Mouse (Mus musculus) forebrain, embryonic 15.5 days (tissue): ENCODE results near the gene Dynll2. TPM values are rescaled to one million over a fixed set of nuclear protein-coding genes. Genes with fewer than 3 reads are reported as not detected.
A peak's percentile ranks its signal among the peaks of the same experiment; 100 is the strongest.

Source experiments
- ATAC-seq: fragments of 200-750 bp; cut with Nextera tagmentation; replicated peaks from 2 replicates; pipeline ENCODE4 v1.8.0; 2017; ENCODE audit warnings: mild to moderate bottlenecking, moderate TSS enrichment, moderate library complexity
- H3K27ac ChIP-seq: fragments of 300-500 bp; sonication (generic); replicated peaks from 2 replicates; pipeline ENCODE4 v1.5.1; 2015; ENCODE audit warnings: mild to moderate bottlenecking, inconsistent platforms
- H3K27me3 ChIP-seq: fragments of 300-500 bp; sonication (generic); 2 replicates; pipeline ENCODE4 v1.6.1; 2015; ENCODE audit warnings: inconsistent platforms
- H3K36me3 ChIP-seq: fragments of 300-500 bp; sonication (generic); 2 replicates; pipeline ENCODE4 v1.6.1; 2015; ENCODE audit warnings: mild to moderate bottlenecking, inconsistent platforms
- H3K4me1 ChIP-seq: fragments of 300-500 bp; sonication (generic); 2 replicates; pipeline ENCODE4 v1.6.1; 2015; ENCODE audit warnings: inconsistent platforms
- H3K4me2 ChIP-seq: fragments of 300-500 bp; sonication (generic); replicated peaks from 2 replicates; pipeline ENCODE4 v1.6.1; 2015; ENCODE audit warnings: mild to moderate bottlenecking, inconsistent platforms
- H3K4me3 ChIP-seq: fragments of 300-500 bp; sonication (generic); 2 replicates; pipeline ENCODE4 v1.5.1; 2015; ENCODE audit warnings: mild to moderate bottlenecking, inconsistent platforms
- H3K9ac ChIP-seq: fragments of 300-500 bp; sonication (generic); replicated peaks from 2 replicates; pipeline ENCODE4 v1.6.1; 2015; ENCODE audit warnings: mild to moderate bottlenecking, inconsistent platforms
- H3K9me3 ChIP-seq: fragments of 300-500 bp; sonication (generic); 2 replicates; pipeline ENCODE4 v1.6.1; 2016; ENCODE audit warnings: inconsistent platforms
- WGBS: fragments of 180-500 bp; shearing (Covaris S2); methylation state at CpG from one replicate; pipeline ENCODE4 v1.1.7; 2015; ENCODE audit warnings: mixed read lengths; 5-methylcytosine and 5-hydroxymethylcytosine counted together
- polyA plus RNA-seq: library from polyadenylated mRNA; unstranded; fragments of >200 nt; fragmentation: Nextera tagmentation; extraction: Ambion mirVana; gene quantifications from 2 replicates; pipeline ENCODE4 v1.2.1, GENCODE M21; 2015

The Dynll2 gene
- 38.5 and 39.3 TPM in 2 replicates for polyA plus RNA-seq

DNA sequence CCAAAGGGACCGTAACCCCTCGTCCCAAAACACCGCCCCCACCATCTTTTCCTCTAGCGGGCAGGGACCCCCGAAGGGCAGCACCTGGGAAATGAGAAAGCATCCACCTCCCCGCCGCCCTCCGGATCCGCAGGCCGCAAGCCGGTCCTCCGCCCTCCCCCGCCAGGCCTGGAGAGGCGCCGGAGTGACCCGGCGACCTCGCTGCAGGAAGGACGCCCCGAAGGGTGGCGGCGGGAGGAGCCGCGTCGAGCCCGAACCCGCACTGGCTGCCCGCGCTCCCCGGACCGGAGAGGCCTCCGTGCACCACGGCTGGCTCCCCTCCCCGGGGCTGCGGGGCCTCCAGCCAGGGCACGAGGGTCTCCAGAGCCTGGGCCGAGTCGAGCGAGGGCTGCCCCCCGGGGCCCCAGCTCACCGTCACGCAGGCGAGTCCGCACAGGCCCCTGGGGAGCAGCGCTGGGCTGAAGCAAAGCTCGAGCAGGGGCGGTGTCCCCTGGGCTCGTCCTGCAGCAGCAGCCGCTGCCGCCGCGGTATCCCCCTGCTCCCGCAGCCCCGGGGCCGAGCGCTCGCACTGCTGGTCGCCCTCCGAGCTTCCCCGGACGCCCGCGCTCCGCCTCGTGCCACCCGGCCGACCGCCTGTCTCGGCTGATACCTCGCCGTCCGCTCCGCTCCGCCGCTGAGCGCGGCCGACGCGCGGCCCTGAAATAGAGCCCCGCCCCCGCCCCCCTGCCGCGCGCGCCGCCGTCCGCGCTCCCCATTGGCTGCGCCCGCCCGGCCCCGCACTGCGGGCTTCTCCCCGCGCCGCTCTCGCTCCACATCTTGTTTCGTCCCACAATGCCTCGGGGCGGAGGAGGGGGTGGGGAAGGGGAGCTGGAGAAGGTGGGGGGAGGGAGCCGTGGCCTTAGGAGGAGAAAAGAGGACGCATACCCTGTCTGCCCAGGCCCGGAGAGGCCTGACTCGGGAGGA is at the start of gene Dynll2:
Gene Dynll2, minus strand, starts transcription at position 703 of the 963 bp plus-strand sequence.
- H3K36me3 ChIP-seq = peaks cover 15% of the 10 kb centered on the region
- no peaks in the 10 kb centered on the region for H3K9me3 ChIP-seq
- peaks cover 44% of the 10 kb centered on the region for H3K4me1 ChIP-seq
- H3K4me3 ChIP-seq = peak within 1 kb of the TSS; percentile 100
- H3K27me3 ChIP-seq = no peaks in the 10 kb centered on the region
- peak within 1 kb of the TSS; percentile 89 for H3K4me2 ChIP-seq
- H3K9ac ChIP-seq = peak within 1 kb of the TSS; percentile 94
- peak; percentile 98 for ATAC-seq
- WGBS = under 1% methylated on average over 106 of the region's 107 CpGs
- peak within 1 kb of the TSS; percentile 96 for H3K27ac ChIP-seq

DNA sequence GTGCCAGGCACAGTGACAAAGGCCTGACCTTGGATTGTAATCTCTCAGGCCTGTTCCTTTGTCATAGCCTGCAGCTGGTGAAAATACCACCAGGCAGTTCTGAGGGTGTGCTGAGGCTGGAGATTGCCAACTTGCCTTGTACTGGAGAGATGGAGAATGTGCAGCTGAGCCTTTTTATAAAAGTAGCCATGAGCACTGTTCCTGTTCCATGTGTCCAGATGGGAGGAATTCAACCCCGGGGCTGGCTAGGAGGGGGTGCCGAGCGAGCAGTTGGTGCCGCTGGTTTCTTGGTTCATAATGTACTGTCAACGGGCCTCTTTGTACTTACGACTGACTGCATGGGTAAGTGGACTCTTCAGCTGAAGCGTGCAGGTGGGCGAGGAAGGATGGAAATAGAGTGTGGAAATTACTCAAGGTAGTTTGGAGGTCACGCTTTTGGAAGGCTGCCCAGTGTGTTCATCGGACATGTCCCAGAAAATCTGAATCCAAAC is 49.5 kb upstream of the Dynll2 start:
- no peaks in the 10 kb centered on the region for H3K36me3 ChIP-seq
- 71% methylated on average over 10 of the region's 10 CpGs for WGBS
- ATAC-seq = no peak
- 0 out of 2 replicates have a peak overlapping the region, but pooled peaks have one; percentile 5 for H3K27ac ChIP-seq
- H3K4me2 ChIP-seq = no peak overlapping the region
- H3K9me3 ChIP-seq = no peaks in the 10 kb centered on the region
- no peaks in the 10 kb centered on the region for H3K27me3 ChIP-seq
- H3K4me3 ChIP-seq = no peak overlapping the region
- no peak overlapping the region for H3K9ac ChIP-seq
- peaks cover 17% of the 10 kb centered on the region for H3K4me1 ChIP-seq

GRCm38 (mm10) chr11:88035970-88036369 is 48.6 kb upstream of the Dynll2 start:
- Histone ChIP-seq H3K9me3 (no peaks in the 10 kb centered on the region), H3K9ac (no peak overlapping the region), H3K36me3 (no peaks in the 10 kb centered on the region), H3K27me3 (no peaks in the 10 kb centered on the region), H3K4me1 (peaks cover 22% of the 10 kb centered on the region), H3K27ac (no peak overlapping the region), H3K4me3 (no peak overlapping the region), H3K4me2 (no peak overlapping the region)
- 75% methylated on average over 7 of the region's 7 CpGs for WGBS
- no peak for ATAC-seq

GRCm38 (mm10) chr11:88031753-88032152 is 44.4 kb upstream of the Dynll2 start:
- peak; percentile 50 for ATAC-seq
- H3K27me3 ChIP-seq = no peaks in the 10 kb centered on the region
- no peak overlapping the region for H3K4me3 ChIP-seq
- WGBS = 58% methylated on average over 5 of the region's 5 CpGs
- peaks cover 38% of the 10 kb centered on the region for H3K4me1 ChIP-seq
- no peak overlapping the region for H3K4me2 ChIP-seq
- H3K27ac ChIP-seq = peak overlapping the region; percentile 67
- H3K9ac ChIP-seq = no peak overlapping the region
- no peaks in the 10 kb centered on the region for H3K36me3 ChIP-seq
- no peaks in the 10 kb centered on the region for H3K9me3 ChIP-seq

DNA sequence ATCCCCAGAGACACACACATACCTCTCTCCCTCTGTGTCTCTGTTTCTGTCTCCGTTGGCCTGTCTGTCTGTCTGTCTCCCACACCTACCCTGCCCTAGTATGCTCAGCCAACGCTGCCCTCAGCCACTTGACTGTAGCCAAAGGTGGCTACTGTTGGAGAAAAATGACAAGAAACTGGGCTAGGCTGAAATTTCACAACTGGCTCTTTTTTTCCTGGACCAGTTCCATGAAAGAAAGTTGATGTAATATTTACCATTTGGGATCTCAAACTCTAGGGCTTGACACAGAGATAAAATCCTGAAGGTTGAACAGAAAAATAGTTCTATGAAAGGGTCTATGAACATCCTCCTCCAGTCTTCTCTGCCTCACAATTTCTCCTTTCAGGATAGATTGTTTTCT is 43.5 kb upstream of the Dynll2 start:
- 91% methylated on average over 2 of the region's 2 CpGs for WGBS
- Histone ChIP-seq H3K4me2 (no peak overlapping the region), H3K36me3 (no peaks in the 10 kb centered on the region), H3K9me3 (no peaks in the 10 kb centered on the region), H3K4me3 (no peak overlapping the region), H3K27me3 (no peaks in the 10 kb centered on the region), H3K27ac (no peak overlapping the region; the same call in 1 of the 2 replicates), H3K9ac (no peak overlapping the region), H3K4me1 (peaks cover 36% of the 10 kb centered on the region)
- no peak for ATAC-seq

- no peak overlapping the region for H3K4me2 ChIP-seq
- 90% methylated on average over 7 of the region's 7 CpGs for WGBS
These were observed 42.9 kb upstream of the Dynll2 start for GRCm38 (mm10) chr11:88030219-88030618.

DNA sequence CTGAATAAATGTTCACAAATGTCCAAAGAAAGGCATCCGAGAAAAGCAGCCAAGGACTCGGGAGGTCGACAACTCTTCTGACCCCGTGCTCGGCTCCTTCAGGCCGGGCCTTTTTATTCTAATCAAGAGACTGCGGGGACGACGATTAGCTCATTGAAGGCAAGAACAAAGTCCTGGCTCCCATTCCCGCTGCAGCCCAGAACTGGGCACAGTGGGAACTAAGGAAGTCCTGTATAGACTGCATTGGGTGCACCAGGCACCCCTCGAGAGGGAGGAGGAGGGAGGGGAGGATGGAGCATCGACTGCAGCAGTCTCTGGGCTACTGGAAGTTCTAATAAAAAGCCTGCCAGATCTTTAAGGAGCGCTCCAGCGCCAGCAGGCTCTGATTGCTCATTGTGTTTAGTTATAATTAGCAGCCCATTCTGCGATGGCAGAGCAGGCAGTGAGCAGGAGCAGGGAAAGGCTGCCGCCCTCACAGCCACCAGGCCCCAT is 40.9 kb upstream of the Dynll2 start:
- Histone ChIP-seq H3K4me2 (peak overlapping the region; percentile 16; the same call in 1 of the 2 replicates), H3K27ac (peak overlapping the region; percentile 85), H3K4me1 (peaks cover 36% of the 10 kb centered on the region), H3K4me3 (no peak overlapping the region), H3K36me3 (no peaks in the 10 kb centered on the region), H3K9ac (no peak overlapping the region), H3K27me3 (no peaks in the 10 kb centered on the region), H3K9me3 (no peaks in the 10 kb centered on the region)
- ATAC-seq = peak; percentile 93
- 2% methylated on average over 16 of the region's 16 CpGs for WGBS

More at GRCm38 (mm10) chr11:88030219-88030618, 42.9 kb upstream of the Dynll2 start:
- Histone ChIP-seq H3K4me3 (no peak overlapping the region), H3K27ac (no peak overlapping the region), H3K4me1 (peaks cover 36% of the 10 kb centered on the region), H3K9ac (no peak overlapping the region), H3K36me3 (no peaks in the 10 kb centered on the region), H3K27me3 (no peaks in the 10 kb centered on the region), H3K9me3 (no peaks in the 10 kb centered on the region)
- ATAC-seq = no peak

GRCm38 (mm10) chr11:88027391-88028035 is 40.2 kb upstream of the Dynll2 start:
- Histone ChIP-seq H3K9me3 (no peaks in the 10 kb centered on the region), H3K9ac (no peak overlapping the region), H3K4me1 (peaks cover 33% of the 10 kb centered on the region), H3K4me2 (no peak overlapping the region), H3K27me3 (no peaks in the 10 kb centered on the region), H3K36me3 (no peaks in the 10 kb centered on the region), H3K4me3 (no peak overlapping the region), H3K27ac (peak overlapping the region; percentile 85)
- 32% methylated on average over 9 of the region's 9 CpGs for WGBS
- no peak for ATAC-seq

DNA sequence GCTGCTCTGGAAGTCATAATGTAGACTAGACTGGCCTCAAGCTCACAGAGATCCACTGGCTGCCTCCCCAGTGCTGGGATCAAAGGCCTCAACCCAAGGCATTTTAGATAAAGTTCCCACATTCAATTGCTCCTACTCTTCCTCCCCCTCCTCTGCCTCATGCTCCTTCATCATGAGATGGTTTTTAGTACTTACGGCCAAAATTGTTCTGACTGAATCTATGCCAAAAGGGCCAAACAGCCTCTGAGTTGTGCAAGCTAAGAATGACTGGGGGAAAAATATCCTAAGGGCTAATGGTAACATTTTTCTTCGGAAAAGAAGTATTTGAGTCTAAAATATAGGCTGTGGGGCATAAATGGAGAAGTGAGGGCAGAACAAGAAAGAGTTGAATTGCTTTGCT is 36.6 kb upstream of the Dynll2 start:
- ATAC-seq = no peak
- H3K4me3 ChIP-seq = no peak overlapping the region
- H3K27me3 ChIP-seq = no peaks in the 10 kb centered on the region
- peaks cover 17% of the 10 kb centered on the region for H3K4me1 ChIP-seq
- H3K4me2 ChIP-seq = no peak overlapping the region
- WGBS = 93% methylated on average over 2 of the region's 2 CpGs
- H3K36me3 ChIP-seq = no peaks in the 10 kb centered on the region
- no peak overlapping the region for H3K9ac ChIP-seq
- no peaks in the 10 kb centered on the region for H3K9me3 ChIP-seq
- no peak overlapping the region for H3K27ac ChIP-seq

DNA sequence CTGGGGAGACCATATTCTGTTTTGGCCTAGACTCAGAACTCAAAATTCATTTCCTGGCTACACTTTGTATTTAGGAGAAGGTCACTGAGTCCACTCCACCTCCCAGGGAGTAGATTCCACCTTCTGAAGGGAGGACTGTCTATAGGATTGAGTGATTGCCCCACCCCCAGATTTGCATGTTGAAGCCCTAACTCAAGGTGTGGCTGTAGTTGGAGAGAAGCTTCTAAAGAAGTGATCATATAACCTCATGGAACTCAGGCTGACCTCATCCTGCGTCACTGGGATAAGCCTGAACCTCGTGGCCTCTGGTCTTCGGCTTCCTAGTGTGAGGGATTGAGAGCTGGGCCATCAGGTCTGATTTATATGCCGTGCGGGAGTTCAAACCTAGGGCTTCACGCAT is 28.5 kb upstream of the Dynll2 start:
- Histone ChIP-seq H3K9ac (no peak overlapping the region), H3K9me3 (no peaks in the 10 kb centered on the region), H3K27ac (no peak overlapping the region), H3K4me1 (no peaks in the 10 kb centered on the region), H3K4me3 (no peak overlapping the region), H3K4me2 (no peak overlapping the region), H3K27me3 (no peaks in the 10 kb centered on the region), H3K36me3 (no peaks in the 10 kb centered on the region)
- WGBS = 89% methylated on average over 6 of the region's 6 CpGs
- no peak for ATAC-seq

DNA sequence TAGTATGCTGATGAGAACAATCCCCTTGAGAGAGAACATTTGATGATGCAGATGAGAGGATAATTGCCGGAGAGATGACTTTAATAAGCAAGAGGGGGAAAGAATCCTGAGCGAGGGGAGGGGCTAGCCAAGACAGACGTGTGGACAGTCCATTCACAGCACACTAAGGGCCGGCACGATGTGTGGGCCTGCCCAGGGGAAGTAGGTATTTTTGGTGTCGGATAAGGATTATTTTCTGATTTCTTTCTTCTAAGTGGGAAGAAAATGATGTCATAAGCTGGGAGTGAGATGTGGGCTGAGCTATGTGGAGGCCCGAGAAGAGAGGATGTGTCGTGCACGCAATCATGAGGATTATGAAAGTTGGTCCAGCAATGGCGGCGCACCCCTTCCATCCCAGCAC is 27.8 kb upstream of the Dynll2 start:
- Histone ChIP-seq H3K27ac (peak overlapping the region; percentile 54; the same call in 1 of the 2 replicates), H3K36me3 (no peaks in the 10 kb centered on the region), H3K9ac (no peak overlapping the region), H3K4me2 (no peak overlapping the region), H3K4me3 (no peak overlapping the region), H3K9me3 (no peaks in the 10 kb centered on the region), H3K4me1 (peaks cover 1% of the 10 kb centered on the region), H3K27me3 (no peaks in the 10 kb centered on the region)
- no peak for ATAC-seq
- 84% methylated on average over 11 of the region's 11 CpGs for WGBS

- no peak overlapping the region for H3K9ac ChIP-seq
- no peak overlapping the region for H3K4me2 ChIP-seq
- no peak overlapping the region for H3K27ac ChIP-seq
- peaks cover 17% of the 10 kb centered on the region for H3K4me1 ChIP-seq
- no peak overlapping the region for H3K4me3 ChIP-seq
- no peaks in the 10 kb centered on the region for H3K27me3 ChIP-seq
- 91% methylated on average over 10 of the region's 10 CpGs for WGBS
- no peaks in the 10 kb centered on the region for H3K9me3 ChIP-seq
- no peak for ATAC-seq
- no peaks in the 10 kb centered on the region for H3K36me3 ChIP-seq
These were observed 26.3 kb upstream of the Dynll2 start for GRCm38 (mm10) chr11:88013632-88014031.
